Mouse (Mus musculus) C2C12 (cell line): ENCODE data around the gene Amot.

Source experiments
- CEBPB ChIP-seq: IDR thresholded peaks from one replicate; pipeline ENCODE4 v1.6.1; 2011; ENCODE audit warnings: low read depth, mild to moderate bottlenecking, control low read depth, moderate library complexity
- CTCF ChIP-seq: IDR thresholded peaks from one replicate; pipeline ENCODE4 v1.5.1; 2011; ENCODE audit not compliant: control insufficient read depth, insufficient read depth, insufficient read length
- FOSL1 ChIP-seq: IDR thresholded peaks from one replicate; pipeline ENCODE4 v1.8.0; 2011; ENCODE audit warnings: mild to moderate bottlenecking, low read length; ENCODE audit not compliant: poor library complexity, insufficient read depth, severe bottlenecking
- MAX ChIP-seq: IDR thresholded peaks from one replicate; pipeline ENCODE4 v1.6.1; 2011; ENCODE audit warnings: mild to moderate bottlenecking, control low read depth
- MYOD1 ChIP-seq: IDR thresholded peaks from one replicate; pipeline ENCODE4 v1.6.1; 2011; ENCODE audit warnings: low read depth; ENCODE audit not compliant: control insufficient read depth, insufficient read length
- MYOG ChIP-seq: IDR thresholded peaks from one replicate; pipeline ENCODE4 v1.6.1; 2011; ENCODE audit not compliant: control insufficient read depth, insufficient read length; ENCODE audit errors: extremely low read depth
- USF1 ChIP-seq: IDR thresholded peaks from one replicate; pipeline ENCODE4 v1.6.1; 2011; ENCODE audit warnings: low read depth, mild to moderate bottlenecking, control low read depth, moderate library complexity

GRCm38 (mm10) chrX:145504717-145505415 is at the start of gene Amot:
- TF ChIP-seq CTCF (no peak), USF1 (no peak), MAX (no peak), CEBPB (no peak), MYOG (no peak), MYOD1 (no peak), FOSL1 (no peak)
